Mouse (Mus musculus) liver, embryonic 14.5 days (tissue): ENCODE data around the gene Tgfb2. TPM values are rescaled to one million over a fixed set of nuclear protein-coding genes. Genes with fewer than 3 reads are reported as not detected.

Experiments
- ATAC-seq: fragments of 200-750 bp; cut with Nextera tagmentation; 2 replicates; pipeline ENCODE4 v1.8.0; 2017; ENCODE audit warnings: moderate number of reproducible peaks, mild to moderate bottlenecking, moderate library complexity; ENCODE audit not compliant: insufficient read depth
- DNase-seq, 3 experiments: peaks; one replicate each; pipeline ENCODE4 v3.0.0-alpha.2; 2012 to 2013; ENCODE audit warnings: low read depth in 3 of 3, low spot score in 3 of 3
- H3K27ac ChIP-seq: fragments of 300-500 bp; sonication (generic); 2 replicates; pipeline ENCODE4 v1.5.1; 2014; ENCODE audit warnings: moderate library complexity, mild to moderate bottlenecking, control low read depth, inconsistent platforms
- H3K27me3 ChIP-seq: fragments of 300-500 bp; sonication (generic); 2 replicates; pipeline ENCODE4 v1.6.1; 2014; ENCODE audit warnings: mild to moderate bottlenecking, low read length, moderate library complexity; ENCODE audit not compliant: control insufficient read depth, insufficient read depth
- H3K36me3 ChIP-seq: fragments of 300-500 bp; sonication (generic); replicated peaks from 2 replicates; pipeline ENCODE4 v1.6.1; 2014; ENCODE audit warnings: low read depth; ENCODE audit not compliant: control insufficient read depth, insufficient read depth
- H3K4me1 ChIP-seq, 2 experiments: fragments of 200-500 bp in 1 of 2; fragments of 300-500 bp in 1 of 2; sonication (generic) in 1 of 2; replicated peaks; 2 replicates each; pipeline ENCODE4 v1.6.1; 2012 to 2014; ENCODE audit warnings: antibody characterized with exemption in 1 of 2, inconsistent platforms in 1 of 2, low read length in 1 of 2; ENCODE audit not compliant: control insufficient read depth in 2 of 2, insufficient read depth in 2 of 2
- H3K4me2 ChIP-seq: fragments of 300-500 bp; sonication (generic); 2 replicates; pipeline ENCODE4 v1.6.1; 2014; ENCODE audit warnings: low read depth, mild to moderate bottlenecking, control low read depth, moderate library complexity
- H3K4me3 ChIP-seq, 2 experiments: fragments of 200-500 bp in 1 of 2; fragments of 300-500 bp in 1 of 2; sonication (generic) in 1 of 2; 2 replicates each; pipeline ENCODE4 v1.5.1; 2012 to 2014; ENCODE audit warnings: low read depth in 2 of 2, low read length in 2 of 2, mild to moderate bottlenecking in 2 of 2, control low read depth in 1 of 2, inconsistent platforms in 1 of 2, moderate library complexity in 1 of 2; ENCODE audit not compliant: insufficient read depth in 1 of 2
- H3K9ac ChIP-seq: fragments of 300-500 bp; sonication (generic); replicated peaks from 2 replicates; pipeline ENCODE4 v1.6.1; 2014; ENCODE audit warnings: mild to moderate bottlenecking, control low read depth, moderate library complexity
- H3K9me3 ChIP-seq: fragments of 300-500 bp; sonication (generic); 2 replicates; pipeline ENCODE4 v1.6.1; 2016; ENCODE audit warnings: low read length, mixed read lengths; ENCODE audit not compliant: control insufficient read depth
- CTCF ChIP-seq: IDR thresholded peaks from 2 replicates; pipeline ENCODE4 v1.5.1; 2016; ENCODE audit warnings: antibody characterized with exemption, low read depth, control low read depth
- EP300 ChIP-seq: IDR thresholded peaks from 2 replicates; pipeline ENCODE4 v1.6.1; 2016; ENCODE audit warnings: antibody characterized with exemption, low read depth
- WGBS: fragments of 180-500 bp; shearing (Covaris S2); extraction: QIAGEN DNeasy Blood & Tissue Kit; methylation state at CpG from one replicate; pipeline ENCODE4 v1.1.7; 2014; ENCODE audit not compliant: insufficient replicate concordance; 5-methylcytosine and 5-hydroxymethylcytosine counted together
- polyA plus RNA-seq, 2 experiments: library from polyadenylated mRNA; depleted of rRNA in 1 of 2; stranded (reverse) in 1 of 2; unstranded in 1 of 2; fragments of >200 nt; fragmentation: Nextera tagmentation in 1 of 2; extraction: Ambion mirVana in 1 of 2; gene quantifications; 2 replicates each; pipeline versions ENCODE4 v1.2.1 to v1.2.3; 2012 to 2014

Tgfb2 gene
- polyA plus RNA-seq, 2 experiments = 0.21 to 1.3 TPM

GRCm38 (mm10) chr1:186674621-186675020 lies 31.2 kb downstream of the Tgfb2 start:
- DNase-seq (no peak), ATAC-seq (no peak)
- no peaks in the 10 kb centered on the region for H3K36me3 ChIP-seq
- no peak overlapping the region for H3K9ac ChIP-seq
- H3K27me3 ChIP-seq = no peaks in the 10 kb centered on the region
- H3K4me2 ChIP-seq = no peak overlapping the region
- no peak for TF ChIP-seq EP300
- TF ChIP-seq CTCF = no peak
- no peaks in the 10 kb centered on the region for H3K4me1 ChIP-seq
- 65% methylated on average over 3 of the region's 3 CpGs for WGBS
- H3K9me3 ChIP-seq = no peaks in the 10 kb centered on the region
- no peak overlapping the region for H3K4me3 ChIP-seq
- H3K27ac ChIP-seq = no peak overlapping the region

- no peaks in the 10 kb centered on the region for H3K9me3 ChIP-seq
- H3K9ac ChIP-seq = no peak overlapping the region
- H3K36me3 ChIP-seq = no peaks in the 10 kb centered on the region
- H3K4me3 ChIP-seq = no peak overlapping the region
- H3K27me3 ChIP-seq = no peaks in the 10 kb centered on the region
- no peak for TF ChIP-seq CTCF
- no peak for TF ChIP-seq EP300
- H3K4me2 ChIP-seq = no peak overlapping the region
- no peak overlapping the region for H3K27ac ChIP-seq
- DNase-seq = no peak
- 69% methylated on average over 4 of the region's 4 CpGs for whole genome bisulfite sequencing
- ATAC-seq = no peak
- no peaks in the 10 kb centered on the region for H3K4me1 ChIP-seq
These were observed 32.6 kb downstream of the Tgfb2 start for GRCm38 (mm10) chr1:186673166-186673565.

- no peak for DNase-seq
- no peak for ATAC-seq
- Histone ChIP-seq H3K36me3 (no peaks in the 10 kb centered on the region), H3K27ac (no peak overlapping the region), H3K4me1 (no peaks in the 10 kb centered on the region), H3K27me3 (no peaks in the 10 kb centered on the region), H3K9ac (no peak overlapping the region), H3K4me3 (no peak overlapping the region), H3K4me2 (no peak overlapping the region), H3K9me3 (no peaks in the 10 kb centered on the region)
- TF ChIP-seq CTCF = no peak
- no peak for TF ChIP-seq EP300
- WGBS = 69% methylated on average over 11 of the region's 11 CpGs
These were observed 42.4 kb downstream of the Tgfb2 start for GRCm38 (mm10) chr1:186663412-186663811.

- H3K36me3 ChIP-seq = no peaks in the 10 kb centered on the region
- TF ChIP-seq EP300 (no peak), CTCF (no peak)
- H3K9me3 ChIP-seq = no peaks in the 10 kb centered on the region
- WGBS = 64% methylated on average over 10 of the region's 10 CpGs
- no peaks in the 10 kb centered on the region for H3K27me3 ChIP-seq
- H3K27ac ChIP-seq = no peak overlapping the region
- no peaks in the 10 kb centered on the region for H3K4me1 ChIP-seq
- ATAC-seq = no peak
- no peak overlapping the region for H3K9ac ChIP-seq
- DNase-seq = no peak
- no peak overlapping the region for H3K4me3 ChIP-seq
- no peak overlapping the region for H3K4me2 ChIP-seq
These were observed 42.8 kb downstream of the Tgfb2 start for GRCm38 (mm10) chr1:186662996-186663395.

GRCm38 (mm10) chr1:186661206-186661921 lies 44.4 kb downstream of the Tgfb2 start:
- no peak for ATAC-seq
- no peak overlapping the region for H3K4me3 ChIP-seq
- no peak overlapping the region for H3K4me2 ChIP-seq
- no peak overlapping the region for H3K9ac ChIP-seq
- no peak for DNase-seq
- H3K36me3 ChIP-seq = no peaks in the 10 kb centered on the region
- H3K27ac ChIP-seq = no peak overlapping the region
- no peaks in the 10 kb centered on the region for H3K4me1 ChIP-seq
- TF ChIP-seq CTCF = no peak
- no peaks in the 10 kb centered on the region for H3K9me3 ChIP-seq
- H3K27me3 ChIP-seq = no peaks in the 10 kb centered on the region
- 70% methylated on average over 15 of the region's 15 CpGs for WGBS
